In the genomic region with DNA sequence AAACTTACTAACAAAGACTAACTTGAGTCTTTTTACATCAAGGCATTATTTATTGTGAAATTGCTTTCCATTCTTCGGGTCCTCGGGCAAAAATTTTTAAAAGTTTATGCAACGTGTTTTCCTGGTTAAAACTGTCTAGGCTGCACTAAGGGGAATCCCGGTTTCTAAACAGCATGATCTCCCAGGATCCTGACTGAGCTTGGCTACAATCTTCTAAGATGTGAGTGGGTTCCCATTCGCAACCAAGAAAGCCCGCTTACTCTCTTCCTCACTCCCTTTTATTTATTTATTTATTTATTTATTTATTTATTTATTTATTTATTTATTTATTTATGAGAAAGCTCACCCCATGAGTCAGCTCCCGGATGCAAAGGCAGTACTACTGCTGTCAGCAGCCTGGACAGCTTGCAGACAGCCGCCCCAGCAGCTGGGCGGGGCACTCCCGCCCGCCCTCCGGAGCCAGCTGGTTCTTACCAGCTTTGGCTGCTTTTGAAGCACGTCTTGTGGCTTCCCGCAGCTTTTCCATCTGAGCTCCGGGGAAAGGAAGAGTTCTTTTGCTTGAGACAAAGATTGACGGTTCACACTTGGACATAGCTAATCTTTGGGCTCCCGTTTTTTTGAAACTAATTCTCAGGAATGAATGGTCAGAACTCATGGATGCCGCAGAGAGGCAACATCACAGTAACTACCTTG, we compare ENCODE assay signal across 8 mouse cellular contexts.
DNase-seq lines count a peak whose midpoint lies in the region; ATAC-seq and TF ChIP-seq lines count a peak whose summit lies in the region.

No protein-coding gene starts in this region.

- peak overlapping the region; percentile 20 for H3K4me2 ChIP-seq in hindbrain, embryonic 16.5 days (ENCODE audit: low read length)

- H3K4me1 ChIP-seq in hindbrain, embryonic 16.5 days (ENCODE audit: control insufficient read depth, insufficient read depth, low read depth, low read length): peaks cover 7% of the 10 kb centered on the region

- no peak overlapping the region for H3K27ac ChIP-seq in hindbrain, embryonic 16.5 days (ENCODE audit: low read depth, low read length)
- peak overlapping the region; percentile 56 for H3K27ac ChIP-seq in left cerebral cortex, adult 2 months

- 0 out of 2 replicates have a peak overlapping the region, but pooled peaks have one; percentile 1 for H3K9ac ChIP-seq in hindbrain, embryonic 16.5 days (ENCODE audit: low read depth, low read length)

- WGBS in hindbrain, embryonic 16.5 days: 21% methylated on average over 18 of the region's 18 CpGs

- H3K27me3 ChIP-seq in hindbrain, embryonic 16.5 days (replicated peaks; ENCODE audit: control insufficient read depth, insufficient read depth, low read length): no peaks in the 10 kb centered on the region

- H3K9me3 ChIP-seq in hindbrain, embryonic 16.5 days (ENCODE audit: control insufficient read depth, low read length): no peaks in the 10 kb centered on the region

- ATAC-seq in hindbrain, embryonic 16.5 days: peak; percentile 89

- H3K4me3 ChIP-seq in hindbrain, embryonic 16.5 days (ENCODE audit: low read length): no peak overlapping the region
- H3K4me3 ChIP-seq in left cerebral cortex, adult 2 months: peak overlapping the region; percentile 13; the same call in 1 of the 2 replicates

- TF ChIP-seq CTCF in left cerebral cortex, adult 2 months (IDR thresholded peaks at IDR 0.05): no peak

- DNase-seq in adrenal gland, postnatal 10 days: peak; percentile 59
- DNase-seq in embryo, embryonic 10.5 days (ENCODE audit: low spot score): peak; percentile 85
- peak; percentile 33 to 65 for DNase-seq in gastrocnemius, adult 8-10 months (ENCODE audit: low spot score in 2 of 2)
- peak; percentile 68 to 72 for DNase-seq in left cerebral cortex, adult 2 months (ENCODE audit: extremely low spot score in 1 of 2, low spot score in 2 of 2)
- peak; percentile 69 for DNase-seq in lung, postnatal 25 days (ENCODE audit: low spot score)
- DNase-seq in right cerebral cortex, postnatal 14 days: peak; percentile 71
- DNase-seq in T-cell, adult 2 months (ENCODE audit: low spot score): no peak

- intact Hi-C loops in left cerebral cortex, adult 2 months (cut with DNase I): loop anchor here (2.0 to 10.0 kb wide), 2 partner anchors 44 to 62 kb away; a partner anchor contains a TSS

- H3K36me3 ChIP-seq in hindbrain, embryonic 16.5 days (ENCODE audit: control insufficient read depth, insufficient read depth, low read length): no peaks in the 10 kb centered on the region
